Mouse (Mus musculus) CH12F3 (cell line): ENCODE measurements at regions not wholly inside any gene's neighbourhood (a gene's known extent, or its start where the extent isn't known, plus 50 kb on each side); places are given as distances from the start of the nearest gene placed in this dataset.

ENCODE experiments used
- in situ Hi-C: fragments of 300-500 bp; cut with MboI; formaldehyde crosslinking; loops from 2 replicates; pipeline ENCODE4 v1.14.3; 2020; ENCODE audit warnings: low sequenced_read_pairs

DNA sequence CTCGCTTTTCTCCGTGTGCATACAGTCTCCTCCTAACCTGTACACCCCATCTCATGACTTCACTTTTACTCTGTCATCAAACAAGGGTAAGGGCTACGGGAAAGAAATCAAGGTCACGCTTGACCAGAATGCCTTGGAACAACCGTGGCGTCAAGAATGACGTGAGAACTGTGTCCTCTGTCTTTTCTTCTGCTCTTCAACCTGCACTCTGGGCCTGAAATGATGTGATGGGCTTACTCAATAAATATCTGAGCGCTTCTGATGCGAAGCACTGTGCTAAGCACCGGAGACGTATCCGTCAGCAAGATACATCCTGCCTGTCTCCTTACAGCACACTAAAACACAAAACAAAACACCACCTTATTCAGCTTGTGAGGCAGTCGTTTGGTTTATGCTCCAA, 185.8 kb upstream of the Mkln1 start:
- in situ Hi-C loops = loop anchor here (10.0 kb wide), 1 partner anchor 192 kb away; no protein-coding TSS in a partner anchor

- in situ Hi-C loops = loop anchor here (10.0 kb wide), 1 partner anchor 192 kb away; no protein-coding TSS in a partner anchor
These were observed 185.4 kb upstream of the Mkln1 start for GRCm38 (mm10) chr6:31213161-31213560.

GRCm38 (mm10) chr6:31215661-31216060, 182.9 kb upstream of the Mkln1 start:
- in situ Hi-C loops = loop anchor here (10.0 kb wide), 1 partner anchor 189 kb away; no protein-coding TSS in a partner anchor

DNA sequence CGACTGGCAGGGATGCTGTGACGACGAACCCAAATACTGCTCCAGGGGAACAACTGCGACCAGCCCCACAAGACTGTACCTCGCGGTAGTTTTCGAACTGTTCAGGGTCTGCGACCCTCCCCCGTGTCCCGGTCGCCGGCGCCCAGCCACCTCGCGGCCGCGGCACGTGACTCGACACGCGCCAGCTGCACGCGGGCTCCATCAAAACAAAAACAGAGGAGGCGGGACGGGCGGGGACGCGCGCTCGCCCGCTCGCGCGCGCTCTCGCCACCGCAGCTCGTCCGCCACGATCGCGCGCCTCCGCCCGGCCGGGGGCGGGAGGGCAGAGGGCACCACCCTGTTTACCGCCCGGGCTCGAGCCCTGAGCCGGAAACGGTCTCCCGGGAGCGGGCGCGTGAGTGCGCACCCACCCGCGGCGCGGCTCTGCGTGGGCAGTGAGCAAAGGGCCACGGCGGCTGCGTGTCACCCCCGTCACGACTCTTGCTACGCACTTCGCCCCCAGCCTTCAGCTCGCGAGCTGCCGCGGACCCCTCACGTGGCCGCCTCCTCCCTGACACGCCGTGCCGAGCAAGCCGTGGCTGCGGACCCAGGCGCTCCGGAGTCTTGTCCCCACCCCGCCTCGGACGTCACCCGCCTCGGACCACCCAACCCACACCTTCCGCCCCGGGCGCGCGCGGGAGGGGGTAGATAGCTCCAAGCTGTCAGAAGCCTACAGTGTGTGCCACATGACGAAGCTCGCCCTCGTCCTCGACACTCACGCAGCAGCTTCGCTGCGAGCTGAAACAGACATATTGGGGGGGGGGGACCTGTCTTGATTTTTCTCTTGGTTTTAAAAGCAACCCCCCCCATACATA, 182.1 kb upstream of the Mkln1 start:
- in situ Hi-C loops = loop anchor here (10.0 kb wide), 1 partner anchor 188 kb away; no protein-coding TSS in a partner anchor

GRCm38 (mm10) chr6:31217060-31217541, 181.4 kb upstream of the Mkln1 start:
- in situ Hi-C loops = loop anchor here (10.0 kb wide), 1 partner anchor 188 kb away; no protein-coding TSS in a partner anchor

DNA sequence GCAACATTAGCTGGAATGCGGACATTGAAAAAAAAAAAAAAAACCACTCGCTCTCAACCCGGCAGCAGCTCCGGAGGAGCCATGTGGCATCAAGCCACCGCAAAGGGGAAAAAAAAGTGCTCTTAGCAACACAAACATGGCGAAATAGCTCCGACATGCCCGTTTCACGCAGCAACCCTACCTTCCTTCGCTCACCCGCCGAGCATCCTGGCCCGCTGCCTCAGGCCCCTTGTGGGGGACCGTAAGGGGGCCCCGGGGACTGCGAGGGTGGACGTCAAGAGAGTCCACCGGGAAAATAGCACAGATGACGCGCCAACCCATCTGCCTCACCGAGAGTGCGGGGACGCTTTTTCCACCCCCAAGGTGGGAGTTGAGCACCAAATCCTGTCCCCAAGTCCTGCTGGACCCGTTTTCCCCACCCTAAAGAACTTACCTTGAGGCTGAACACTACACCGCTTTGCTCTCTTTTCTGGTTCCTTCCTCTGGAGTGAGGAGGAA, 180.8 kb upstream of the Mkln1 start:
- in situ Hi-C loops = loop anchor here (10.0 kb wide), 1 partner anchor 187 kb away; no protein-coding TSS in a partner anchor

GRCm38 (mm10) chr6:31218139-31218750, 180.3 kb upstream of the Mkln1 start:
- in situ Hi-C loops = loop anchor here (10.0 kb wide), 1 partner anchor 187 kb away; no protein-coding TSS in a partner anchor

DNA sequence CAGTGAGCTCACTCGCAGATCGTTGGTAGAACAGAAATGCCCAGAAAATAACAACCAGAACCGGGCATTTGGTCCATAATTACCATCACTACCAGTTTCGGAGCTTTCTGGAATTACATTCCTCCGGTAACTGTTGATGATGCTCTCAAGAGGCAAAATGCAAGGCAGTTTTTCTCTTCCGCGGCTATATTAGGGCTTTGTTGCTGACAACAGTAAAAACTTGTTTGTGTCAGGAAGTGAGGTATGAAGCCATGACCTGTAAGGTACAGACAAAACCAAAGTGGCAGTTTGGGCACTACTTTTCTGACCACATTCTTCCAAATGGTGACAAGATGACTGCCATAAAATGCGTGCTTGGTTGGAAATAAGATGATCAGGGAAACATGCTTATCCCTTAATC, 179.7 kb upstream of the Mkln1 start:
- in situ Hi-C loops = loop anchor here (10.0 kb wide), 1 partner anchor 186 kb away; no protein-coding TSS in a partner anchor

DNA sequence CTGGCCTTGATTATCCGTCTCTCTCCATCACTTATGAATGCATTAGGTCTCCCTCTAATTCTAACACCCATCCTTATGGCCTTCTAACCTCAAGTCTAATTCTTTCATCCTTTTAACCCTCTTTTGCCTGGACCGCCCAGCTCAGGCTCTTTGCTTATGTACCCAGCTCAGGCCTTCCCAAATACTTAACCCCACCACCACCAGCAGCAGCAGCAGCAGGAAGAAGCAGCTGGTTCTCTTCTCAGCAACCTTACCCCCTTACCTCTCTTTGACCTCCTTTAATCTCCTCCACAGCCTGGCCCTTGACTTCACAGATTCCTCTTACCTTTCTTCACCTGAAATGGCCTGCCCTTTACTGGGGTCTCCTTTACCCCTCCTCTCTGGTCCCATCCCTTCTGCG, 178.8 kb upstream of the Mkln1 start:
- in situ Hi-C loops = loop anchor here (10.0 kb wide), 1 partner anchor 185 kb away; no protein-coding TSS in a partner anchor

DNA sequence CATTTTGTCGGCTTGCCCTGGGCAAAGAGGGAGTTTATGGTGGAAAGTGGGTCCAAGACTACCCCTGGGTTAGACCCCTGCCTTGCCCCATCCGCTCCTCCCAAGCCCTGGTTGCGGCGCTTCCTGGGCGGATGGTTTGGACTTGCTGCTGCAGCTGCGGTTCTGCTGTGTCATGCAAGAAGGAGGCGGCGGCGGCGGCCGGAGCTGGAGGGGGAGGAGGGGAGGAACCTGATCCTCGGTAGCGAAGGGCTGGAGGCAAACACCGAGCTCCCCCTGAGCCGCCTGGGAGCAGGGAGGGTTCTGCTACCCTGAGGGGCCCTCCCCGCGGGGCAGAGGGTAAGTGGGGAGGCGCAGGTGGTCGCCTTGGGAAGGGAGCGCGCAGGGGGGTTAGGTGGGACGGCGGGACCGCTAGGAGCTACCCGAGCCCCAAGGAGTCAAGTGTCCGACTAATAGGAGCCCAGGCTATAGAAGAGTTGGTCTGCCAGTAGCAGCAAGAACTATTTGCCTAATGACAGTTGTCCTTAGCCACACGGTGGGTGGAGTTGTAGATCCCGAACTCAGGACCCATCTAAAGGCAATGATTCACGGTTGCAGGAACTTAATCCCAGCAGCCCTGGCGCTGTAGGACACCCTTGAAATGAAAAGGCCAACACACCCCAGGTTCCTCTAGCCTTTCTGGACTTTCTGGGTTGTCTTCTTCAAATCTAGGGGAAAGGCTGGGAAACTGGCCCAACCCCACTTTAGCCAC, 178.2 kb upstream of the Mkln1 start:
- in situ Hi-C loops = no loop called here

DNA sequence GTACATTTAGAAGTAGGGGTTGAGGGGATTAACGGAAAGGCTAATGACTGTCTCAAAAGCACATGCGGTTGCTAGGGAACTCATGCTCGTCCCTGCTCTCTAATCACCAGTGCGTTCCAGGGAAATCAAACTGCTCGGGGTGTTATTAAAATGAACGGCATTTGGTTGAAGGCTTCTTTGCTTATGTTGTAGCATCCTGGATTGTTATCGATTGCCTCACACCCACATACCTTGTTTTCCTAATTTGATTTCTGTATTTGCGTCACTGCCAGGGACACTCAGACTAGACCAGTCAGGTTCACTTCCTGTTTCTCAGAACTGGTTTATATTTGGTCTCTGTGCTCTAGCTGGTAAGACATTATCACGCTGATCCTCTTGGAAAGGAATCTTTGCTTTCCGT, 177.0 kb upstream of the Mkln1 start:
- in situ Hi-C loops = no loop called here

DNA sequence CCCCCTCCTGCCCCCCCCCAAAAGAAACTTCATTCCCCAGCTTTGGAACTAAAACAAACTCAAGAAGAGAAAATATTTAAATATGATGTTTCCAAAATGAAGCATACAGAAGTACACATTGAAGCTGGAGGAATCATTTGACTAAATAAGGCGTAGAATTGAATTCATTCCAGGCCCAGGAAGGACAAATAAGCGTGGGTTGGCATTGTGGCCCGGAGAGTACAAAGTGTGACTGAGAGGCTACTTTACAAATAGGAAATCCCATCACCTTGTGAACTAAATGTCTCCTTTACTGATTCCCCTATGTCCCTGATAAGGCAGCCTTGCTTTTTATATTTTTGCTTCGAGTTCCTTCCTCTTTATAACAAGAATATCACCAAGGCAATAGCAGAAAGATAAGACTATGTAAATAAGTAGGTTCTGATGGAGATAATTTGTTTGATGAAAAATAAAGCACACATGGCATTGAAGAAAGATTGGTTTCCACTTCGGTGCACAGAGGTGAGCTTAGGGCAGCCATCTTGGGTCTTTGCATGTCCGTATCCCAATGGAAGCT, 176.4 kb upstream of the Mkln1 start:
- in situ Hi-C loops = no loop called here

- in situ Hi-C loops = no loop called here
These were observed 171.1 kb upstream of the Mkln1 start for GRCm38 (mm10) chr6:31227406-31227805.

DNA sequence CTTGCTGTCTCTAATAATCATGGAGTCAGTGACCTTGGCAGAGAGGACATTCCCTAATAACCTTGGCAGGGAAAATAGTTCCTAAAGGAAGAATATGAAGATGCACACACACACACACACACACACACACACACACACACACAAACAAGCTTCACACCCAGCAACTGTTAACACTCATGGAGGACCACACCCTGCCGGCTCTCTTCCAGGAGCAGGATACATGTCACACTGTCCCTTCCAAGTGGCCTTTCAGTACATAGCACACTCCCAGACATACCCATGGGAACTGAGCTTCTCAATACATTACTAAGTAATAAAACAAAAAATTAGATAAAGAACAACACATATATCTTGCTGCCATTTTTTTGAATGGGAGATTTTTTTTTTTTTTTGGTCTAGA, 170.5 kb upstream of the Mkln1 start:
- in situ Hi-C loops = no loop called here

GRCm38 (mm10) chr6:31231821-31232220, 166.7 kb upstream of the Mkln1 start:
- in situ Hi-C loops = no loop called here

GRCm38 (mm10) chr6:31233252-31233993, 165.1 kb upstream of the Mkln1 start:
- in situ Hi-C loops = no loop called here

GRCm38 (mm10) chr6:31240051-31240450, 158.5 kb upstream of the Mkln1 start:
- in situ Hi-C loops = no loop called here

GRCm38 (mm10) chr6:31250526-31250925, 148.0 kb upstream of the Mkln1 start:
- in situ Hi-C loops = no loop called here

DNA sequence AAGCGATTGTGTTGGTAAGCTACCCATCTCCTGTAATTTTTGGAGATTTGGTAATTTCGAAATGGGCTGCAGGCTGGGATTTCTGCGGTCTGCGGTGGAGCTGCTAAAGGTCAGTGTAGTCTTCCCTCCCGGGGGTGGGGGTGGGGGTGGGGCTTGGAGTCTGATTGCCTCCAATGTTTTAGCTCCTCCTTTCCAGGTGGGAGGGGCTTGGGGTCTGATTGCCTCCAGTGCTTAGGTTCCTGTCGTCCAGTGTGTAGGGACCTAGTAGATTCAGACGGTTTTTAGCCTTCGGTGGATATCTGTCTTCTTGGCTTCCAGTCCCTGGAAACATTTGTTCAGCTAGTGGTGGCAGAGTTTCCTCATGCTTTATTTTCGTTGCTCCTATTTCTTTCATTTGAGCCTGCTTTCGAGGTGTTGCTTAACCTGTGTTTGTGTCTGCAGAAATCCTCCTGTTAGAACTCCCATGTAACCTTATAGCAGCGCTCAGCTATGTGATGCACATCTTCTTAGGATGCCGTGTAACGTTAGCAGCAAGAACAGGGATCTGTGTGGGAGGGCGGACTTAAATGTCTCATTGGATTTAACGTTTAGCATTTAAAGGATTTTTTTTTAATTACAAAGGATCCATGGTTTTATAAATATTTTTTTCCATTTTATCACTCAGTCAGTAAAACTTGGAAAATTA, 145.1 kb upstream of the Mkln1 start:
- in situ Hi-C loops = no loop called here
